Mouse (Mus musculus): ENCODE measurements at regions not wholly inside any gene's neighbourhood (a gene's known extent, or its start where the extent isn't known, plus 50 kb on each side); places are given as distances from the start of the nearest gene placed in this dataset.

DNA sequence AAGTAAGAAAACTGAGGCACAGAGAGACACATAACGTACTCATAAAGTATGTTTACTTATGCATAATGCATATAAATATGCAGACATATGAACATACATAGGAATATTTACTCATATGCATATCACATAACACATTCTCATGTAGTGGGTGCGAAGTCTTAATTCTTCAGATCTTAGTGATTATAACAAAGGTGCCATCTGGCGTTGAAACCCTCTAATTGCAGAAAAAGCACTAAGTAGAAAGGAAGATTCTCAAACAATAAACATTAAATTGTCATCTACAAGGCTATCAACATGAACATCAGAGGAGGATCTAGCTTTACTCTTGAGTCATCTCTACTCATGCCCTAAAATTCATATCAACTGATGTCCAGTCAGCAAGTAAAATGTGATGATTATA, 314.2 kb upstream of the 2610301B20Rik start:
- TF ChIP-seq MAFK (IDR thresholded peaks at IDR 0.05; ENCODE audit: insufficient read depth, low read depth, low read length): no peak
- TF ChIP-seq HCFC1 (IDR thresholded peaks at IDR 0.05; ENCODE audit: borderline replicate concordance, insufficient read depth, low read length): no peak
- no peak for TF ChIP-seq CHD2 (IDR thresholded peaks at IDR 0.05; ENCODE audit: low read depth, low read length)
- no peak for TF ChIP-seq ZNF384 (IDR thresholded peaks at IDR 0.05; ENCODE audit: low read depth, low read length)
- no peak for TF ChIP-seq ZC3H11A (IDR thresholded peaks at IDR 0.05; ENCODE audit: borderline replicate concordance, low read depth, low read length)

Data from ES-E14 (cell line).